Mouse (Mus musculus) megakaryocyte, embryonic 14.5 days (primary cell): ENCODE data around the gene Clic4.

Source experiments
- FLI1 ChIP-seq: IDR thresholded peaks from 2 replicates; pipeline ENCODE4 v1.6.1; 2012; ENCODE audit warnings: low read length, inconsistent platforms, mixed read lengths
- GATA1 ChIP-seq: IDR thresholded peaks from 3 replicates; pipeline ENCODE4 v1.6.1; 2012; ENCODE audit warnings: mixed read lengths, low read length, inconsistent platforms, borderline replicate concordance

DNA sequence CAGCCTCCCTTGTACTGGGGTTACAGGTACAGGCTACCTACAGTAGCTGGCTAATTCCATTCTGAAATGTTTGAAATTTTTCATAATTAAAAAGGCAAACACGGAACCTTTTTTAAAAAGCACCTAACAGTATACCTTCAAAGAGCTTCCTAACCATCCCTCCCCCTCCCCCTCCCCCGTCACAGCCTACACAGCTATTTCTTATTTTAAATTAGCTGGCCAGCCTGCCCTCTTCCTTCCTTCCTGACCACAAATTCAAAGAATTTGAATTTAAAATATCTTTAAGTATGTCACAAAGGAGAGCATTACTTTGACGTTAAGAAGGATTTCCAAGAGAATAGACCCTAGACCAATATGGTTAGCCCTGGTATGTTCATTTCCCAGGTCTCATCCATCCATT, 44.5 kb downstream of the Clic4 start:
- TF ChIP-seq GATA1 (no peak), FLI1 (no peak)
